Mouse (Mus musculus) CH12.LX (cell line): ENCODE measurements around the gene Rmdn2.

Experiments used
- CHD2 ChIP-seq: IDR thresholded peaks from 2 replicates; pipeline ENCODE4 v1.6.1; 2011; ENCODE audit warnings: low read length, improper control_type of control experiment
- CTCF ChIP-seq, 2 experiments: IDR thresholded peaks in 1 of 2; conservative IDR thresholded peaks in 1 of 2; 2 replicates each; pipeline ENCODE4 v1.5.1; 2011 to 2012; ENCODE audit warnings: low read depth in 2 of 2, low read length in 2 of 2, improper control_type of control experiment in 1 of 2, inconsistent platforms in 1 of 2, mild to moderate bottlenecking in 1 of 2, moderate library complexity in 1 of 2
- EP300 ChIP-seq: IDR thresholded peaks from 2 replicates; pipeline ENCODE4 v1.6.1; 2011; ENCODE audit warnings: low read length, improper control_type of control experiment
- ETS1 ChIP-seq: conservative IDR thresholded peaks from 2 replicates; pipeline ENCODE4 v1.6.1; 2012; ENCODE audit warnings: low read depth, mild to moderate bottlenecking, inconsistent platforms, low read length, improper control_type of control experiment, moderate library complexity
- MXI1 ChIP-seq: IDR thresholded peaks from 2 replicates; pipeline ENCODE4 v1.6.1; 2011; ENCODE audit warnings: mild to moderate bottlenecking, low read depth, low read length, improper control_type of control experiment
- MYC ChIP-seq: IDR thresholded peaks from 2 replicates; pipeline ENCODE4 v1.6.1; 2011; ENCODE audit warnings: low read depth, mild to moderate bottlenecking, improper control_type of control experiment, low read length
- PAX5 ChIP-seq: IDR thresholded peaks from 2 replicates; pipeline ENCODE4 v1.6.1; 2012; ENCODE audit warnings: low read length, inconsistent platforms, mixed read lengths
- POLR2A ChIP-seq: IDR thresholded peaks from 2 replicates; pipeline ENCODE4 v1.6.1; 2011; ENCODE audit warnings: low read depth, mild to moderate bottlenecking, improper control_type of control experiment, low read length
- RCOR1 ChIP-seq: conservative IDR thresholded peaks from 2 replicates; pipeline ENCODE4 v1.6.1; 2012; ENCODE audit warnings: low read depth, mild to moderate bottlenecking, inconsistent platforms, low read length, improper control_type of control experiment
- SIN3A ChIP-seq: IDR thresholded peaks from 2 replicates; pipeline ENCODE4 v1.6.1; 2012; ENCODE audit warnings: low read length, improper control_type of control experiment, inconsistent platforms
- TCF12 ChIP-seq: IDR thresholded peaks from 2 replicates; pipeline ENCODE4 v1.6.1; 2014; ENCODE audit warnings: low read depth, mild to moderate bottlenecking, inconsistent platforms, low read length, improper control_type of control experiment
- USF1 ChIP-seq: IDR thresholded peaks from 2 replicates; pipeline ENCODE4 v1.6.1; 2014; ENCODE audit warnings: low read depth, mild to moderate bottlenecking, inconsistent platforms, low read length, improper control_type of control experiment
- USF2 ChIP-seq: conservative IDR thresholded peaks from 2 replicates; pipeline ENCODE4 v1.6.1; 2011; ENCODE audit warnings: low read depth, low read length, improper control_type of control experiment

DNA sequence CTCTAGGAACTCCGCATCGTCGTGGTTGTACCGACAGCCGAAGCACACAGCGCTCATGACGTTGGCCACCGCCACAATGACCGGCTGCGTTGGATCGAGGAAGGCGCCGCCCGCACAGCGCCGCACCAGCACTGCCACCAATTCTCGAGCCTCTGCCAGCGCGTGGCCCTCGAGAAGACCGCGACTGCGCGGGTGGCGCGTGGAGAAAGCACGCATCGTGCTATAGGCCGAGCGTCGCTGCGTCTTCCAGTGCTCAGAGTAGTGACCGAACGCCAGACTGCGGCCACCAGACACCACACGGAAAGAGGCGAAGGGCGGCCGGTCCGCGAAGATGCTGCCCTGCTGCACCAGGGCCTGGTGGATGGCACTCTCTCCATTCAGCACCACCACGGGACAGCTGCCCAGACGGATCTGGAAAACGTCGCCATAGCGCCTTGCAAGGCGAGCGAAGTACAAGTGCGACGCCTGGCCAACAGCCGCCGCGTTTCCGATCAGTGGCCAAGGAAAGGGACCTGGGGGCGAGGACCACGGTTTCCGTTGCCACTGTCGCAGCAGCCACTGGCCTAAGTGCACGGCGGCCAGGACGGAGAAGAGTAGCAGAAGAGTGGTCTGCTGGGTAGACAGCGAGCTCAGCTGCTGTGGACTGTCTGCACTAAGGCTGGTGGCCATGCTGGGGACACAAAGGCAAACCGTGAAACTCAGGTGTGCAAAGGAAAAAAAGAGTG lies 102.1 kb downstream of the Rmdn2 start:
- no peak for TF ChIP-seq CTCF (conservative IDR thresholded peaks at IDR 0.05 in 1 of 2, IDR thresholded peaks at IDR 0.05 in 1 of 2; ENCODE audit: low read depth in 2 of 2, low read length in 2 of 2)
- TF ChIP-seq EP300 = no peak
- TF ChIP-seq MYC = no peak
- no peak for TF ChIP-seq TCF12
- no peak for TF ChIP-seq USF1
- no peak for TF ChIP-seq ETS1
- TF ChIP-seq MXI1 = no peak
- TF ChIP-seq POLR2A = no peak
- TF ChIP-seq PAX5 = no peak
- no peak for TF ChIP-seq USF2
- no peak for TF ChIP-seq RCOR1
- TF ChIP-seq SIN3A = no peak
- TF ChIP-seq CHD2 = no peak
